Mouse (Mus musculus): Measurements from ENCODE around the gene Sephs2. TPM values are rescaled to one million over a fixed set of nuclear protein-coding genes. Genes with fewer than 3 reads are reported as not detected.

The Sephs2 gene
- polyA plus RNA-seq, 1 experiment from 2014 or later, result 59.6 TPM

- Histone ChIP-seq H3K9me3 (ENCODE audit: control insufficient read depth, low read length) (no peaks in the 10 kb centered on the region), H3K36me3 (ENCODE audit: control insufficient read depth, insufficient read depth, low read length) (no peaks in the 10 kb centered on the region), H3K27ac (replicated peaks; ENCODE audit: low read depth, low read length) (no peak overlapping the region), H3K4me2 (ENCODE audit: low read depth, low read length) (no peak overlapping the region), H3K27me3 (replicated peaks; ENCODE audit: control insufficient read depth, insufficient read depth, low read length) (no peaks in the 10 kb centered on the region), H3K9ac (ENCODE audit: low read depth, low read length) (no peak overlapping the region), H3K4me3 (ENCODE audit: low read depth, low read length) (no peak overlapping the region), H3K4me1 (ENCODE audit: control insufficient read depth, insufficient read depth, low read length) (no peaks in the 10 kb centered on the region; the same call in 1 of the 2 replicates)
- no peak for ATAC-seq (ENCODE audit: low read depth)
- WGBS, result 75% methylated on average over 10 of the region's 10 CpGs
- DNase-seq (ENCODE audit: low spot score), result no peak
These were observed 11.5 kb downstream of the Sephs2 start for GRCm38 (mm10) chr7:127262218-127262961.

- H3K27me3 ChIP-seq (replicated peaks; ENCODE audit: control insufficient read depth, insufficient read depth, low read length), result no peaks in the 10 kb centered on the region
- H3K36me3 ChIP-seq (ENCODE audit: control insufficient read depth, insufficient read depth, low read length), result peaks cover 14% of the 10 kb centered on the region; the same call in 1 of the 2 replicates
- peak within 1 kb of the TSS; percentile 73 for H3K9ac ChIP-seq (ENCODE audit: low read depth, low read length)
- no peaks in the 10 kb centered on the region for H3K9me3 ChIP-seq (ENCODE audit: control insufficient read depth, low read length)
- under 1% methylated on average over 49 of the region's 50 CpGs for WGBS
- peak within 1 kb of the TSS; percentile 82 for H3K4me2 ChIP-seq (ENCODE audit: low read depth, low read length)
- H3K27ac ChIP-seq (replicated peaks; ENCODE audit: low read depth, low read length), result no peak within 1 kb of the TSS
- H3K4me3 ChIP-seq (ENCODE audit: low read depth, low read length), result peak within 1 kb of the TSS; percentile 79
- ATAC-seq (ENCODE audit: low read depth) (peak; percentile 99), DNase-seq (ENCODE audit: low spot score) (peak; percentile 99)
- H3K4me1 ChIP-seq (ENCODE audit: control insufficient read depth, insufficient read depth, low read length), result no peaks in the 10 kb centered on the region; the same call in 1 of the 2 replicates
These were observed 13.3 kb downstream of the Sephs2 start, which contains the start of gene Dctpp1 for GRCm38 (mm10) chr7:127260309-127261111. TSS of gene Dctpp1 (minus strand) at chr7:127260709.

GRCm38 (mm10) chr7:127259186-127259905, 14.5 kb downstream of the Sephs2 start:
- Histone ChIP-seq H3K27me3 (replicated peaks; ENCODE audit: control insufficient read depth, insufficient read depth, low read length) (no peaks in the 10 kb centered on the region), H3K36me3 (ENCODE audit: control insufficient read depth, insufficient read depth, low read length) (peaks cover 14% of the 10 kb centered on the region; the same call in 1 of the 2 replicates), H3K4me3 (ENCODE audit: low read depth, low read length) (peak overlapping the region; percentile 79), H3K4me2 (ENCODE audit: low read depth, low read length) (peak overlapping the region; percentile 82), H3K27ac (replicated peaks; ENCODE audit: low read depth, low read length) (no peak overlapping the region), H3K4me1 (ENCODE audit: control insufficient read depth, insufficient read depth, low read length) (peaks cover 6% of the 10 kb centered on the region; the same call in 1 of the 2 replicates), H3K9ac (ENCODE audit: low read depth, low read length) (peak overlapping the region; percentile 20; the same call in 1 of the 2 replicates), H3K9me3 (ENCODE audit: control insufficient read depth, low read length) (no peaks in the 10 kb centered on the region)
- DNase-seq (ENCODE audit: low spot score), result no peak
- WGBS, result 73% methylated on average over 8 of the region's 8 CpGs
- ATAC-seq (ENCODE audit: low read depth), result no peak

- no peak overlapping the region for H3K9ac ChIP-seq (ENCODE audit: low read depth, low read length)
- WGBS, result 88% methylated on average over 5 of the region's 5 CpGs
- no peak overlapping the region for H3K4me3 ChIP-seq (ENCODE audit: low read depth, low read length)
- H3K9me3 ChIP-seq (ENCODE audit: control insufficient read depth, low read length), result no peaks in the 10 kb centered on the region
- peaks cover 6% of the 10 kb centered on the region; the same call in 1 of the 2 replicates for H3K4me1 ChIP-seq (ENCODE audit: control insufficient read depth, insufficient read depth, low read length)
- H3K4me2 ChIP-seq (ENCODE audit: low read depth, low read length), result no peak overlapping the region
- DNase-seq (ENCODE audit: low spot score) (no peak), ATAC-seq (ENCODE audit: low read depth) (no peak)
- H3K27me3 ChIP-seq (replicated peaks; ENCODE audit: control insufficient read depth, insufficient read depth, low read length), result no peaks in the 10 kb centered on the region
- H3K27ac ChIP-seq (replicated peaks; ENCODE audit: low read depth, low read length), result no peak overlapping the region
- peaks cover 24% of the 10 kb centered on the region for H3K36me3 ChIP-seq (ENCODE audit: control insufficient read depth, insufficient read depth, low read length)
These were observed 17.3 kb downstream of the Sephs2 start for GRCm38 (mm10) chr7:127256518-127256917.

- H3K36me3 ChIP-seq (ENCODE audit: control insufficient read depth, insufficient read depth, low read length), result peaks cover 28% of the 10 kb centered on the region
- no peaks in the 10 kb centered on the region for H3K27me3 ChIP-seq (replicated peaks; ENCODE audit: control insufficient read depth, insufficient read depth, low read length)
- H3K4me3 ChIP-seq (ENCODE audit: low read depth, low read length), result no peak overlapping the region
- H3K4me1 ChIP-seq (ENCODE audit: control insufficient read depth, insufficient read depth, low read length), result peaks cover 6% of the 10 kb centered on the region; the same call in 1 of the 2 replicates
- WGBS, result 91% methylated on average over 2 of the region's 2 CpGs
- no peak overlapping the region for H3K9ac ChIP-seq (ENCODE audit: low read depth, low read length)
- no peak for DNase-seq (ENCODE audit: low spot score)
- H3K27ac ChIP-seq (replicated peaks; ENCODE audit: low read depth, low read length), result no peak overlapping the region
- no peak overlapping the region for H3K4me2 ChIP-seq (ENCODE audit: low read depth, low read length)
- ATAC-seq (ENCODE audit: low read depth), result no peak
- no peaks in the 10 kb centered on the region for H3K9me3 ChIP-seq (ENCODE audit: control insufficient read depth, low read length)
These were observed 17.9 kb downstream of the Sephs2 start for GRCm38 (mm10) chr7:127255965-127256364.

- H3K27ac ChIP-seq (replicated peaks; ENCODE audit: low read depth, low read length), result no peak overlapping the region
- H3K4me3 ChIP-seq (ENCODE audit: low read depth, low read length), result peak overlapping the region; percentile 60
- H3K4me2 ChIP-seq (ENCODE audit: low read depth, low read length), result peak overlapping the region; percentile 66
- H3K4me1 ChIP-seq (ENCODE audit: control insufficient read depth, insufficient read depth, low read length), result peaks cover 6% of the 10 kb centered on the region; the same call in 1 of the 2 replicates
- DNase-seq (ENCODE audit: low spot score) (no peak), ATAC-seq (ENCODE audit: low read depth) (no peak)
- WGBS, result 30% methylated on average over 4 of the region's 4 CpGs
- H3K9me3 ChIP-seq (ENCODE audit: control insufficient read depth, low read length), result no peaks in the 10 kb centered on the region
- H3K36me3 ChIP-seq (ENCODE audit: control insufficient read depth, insufficient read depth, low read length), result peaks cover 30% of the 10 kb centered on the region
- H3K9ac ChIP-seq (ENCODE audit: low read depth, low read length), result peak overlapping the region; percentile 64
- H3K27me3 ChIP-seq (replicated peaks; ENCODE audit: control insufficient read depth, insufficient read depth, low read length), result no peaks in the 10 kb centered on the region
These were observed 18.8 kb downstream of the Sephs2 start for GRCm38 (mm10) chr7:127255008-127255407.

- Histone ChIP-seq H3K27ac (replicated peaks; ENCODE audit: low read depth, low read length) (peak overlapping the region; percentile 70), H3K9ac (ENCODE audit: low read depth, low read length) (peak overlapping the region; percentile 64), H3K9me3 (ENCODE audit: control insufficient read depth, low read length) (no peaks in the 10 kb centered on the region), H3K4me3 (ENCODE audit: low read depth, low read length) (peak overlapping the region; percentile 60), H3K36me3 (ENCODE audit: control insufficient read depth, insufficient read depth, low read length) (peaks cover 40% of the 10 kb centered on the region), H3K4me2 (ENCODE audit: low read depth, low read length) (peak overlapping the region; percentile 66), H3K4me1 (ENCODE audit: control insufficient read depth, insufficient read depth, low read length) (0 out of 2 replicates have a peak, but pooled peaks cover 6% of the 10 kb centered on the region), H3K27me3 (replicated peaks; ENCODE audit: control insufficient read depth, insufficient read depth, low read length) (no peaks in the 10 kb centered on the region)
- peak; percentile 97 for ATAC-seq (ENCODE audit: low read depth)
- DNase-seq (ENCODE audit: low spot score), result peak; percentile 99
- 2% methylated on average over 42 of the region's 136 CpGs for WGBS
These were observed 19.8 kb downstream of the Sephs2 start for GRCm38 (mm10) chr7:127253821-127254769.
